Mouse (Mus musculus) MEL (cell line): Measurements from ENCODE around the gene Rsad2. TPM values are rescaled to one million over a fixed set of nuclear protein-coding genes. Genes with fewer than 3 reads are reported as not detected.

Source experiments
- DNase-seq: peaks from one replicate; pipeline ENCODE4 v3.0.0; 2011; ENCODE audit warnings: low read depth, low spot score
- H3K27ac ChIP-seq: 2 replicates; pipeline ENCODE4 v1.5.1; 2012; ENCODE audit warnings: low read depth, mild to moderate bottlenecking, control low read depth, low read length, moderate library complexity; ENCODE audit not compliant: control insufficient read depth
- H3K27me3 ChIP-seq, 2 experiments: fragments of 150-350 bp in 1 of 2; sonication (generic) in 1 of 2; 2 replicates each; pipeline ENCODE4 v1.6.1; 2012; ENCODE audit warnings: low read length in 2 of 2, mild to moderate bottlenecking in 2 of 2, improper control_type of control experiment in 1 of 2, moderate library complexity in 1 of 2; ENCODE audit not compliant: insufficient read depth in 2 of 2, control insufficient read depth in 1 of 2
- H3K36me3 ChIP-seq, 2 experiments: 2 replicates each; pipeline ENCODE4 v1.6.1; 2012 to 2014; ENCODE audit warnings: low read length in 2 of 2, improper control_type of control experiment in 1 of 2, inconsistent platforms in 1 of 2, mild to moderate bottlenecking in 1 of 2; ENCODE audit not compliant: insufficient read depth in 2 of 2, control insufficient read depth in 1 of 2
- H3K4me1 ChIP-seq, 2 experiments: fragments of 150-350 bp in 1 of 2; sonication (generic) in 1 of 2; 2 replicates each; pipeline ENCODE4 v1.6.1; 2012; ENCODE audit warnings: low read length in 2 of 2, improper control_type of control experiment in 1 of 2, mild to moderate bottlenecking in 1 of 2; ENCODE audit not compliant: insufficient read depth in 2 of 2, control insufficient read depth in 1 of 2
- H3K4me3 ChIP-seq, 2 experiments: fragments of 150-350 bp in 1 of 2; sonication (generic) in 1 of 2; 2 replicates each; pipeline ENCODE4 v1.5.1; 2012; ENCODE audit warnings: low read depth in 2 of 2, low read length in 2 of 2, mild to moderate bottlenecking in 2 of 2, moderate library complexity in 2 of 2, control low read depth in 1 of 2, improper control_type of control experiment in 1 of 2; ENCODE audit not compliant: control insufficient read depth in 1 of 2, insufficient read depth in 1 of 2
- H3K79me2 ChIP-seq: 2 replicates; pipeline ENCODE4 v1.6.1; 2012; ENCODE audit warnings: mild to moderate bottlenecking, low read length, moderate library complexity; ENCODE audit not compliant: control insufficient read depth, poor library complexity, insufficient read depth
- H3K9ac ChIP-seq: 2 replicates; pipeline ENCODE4 v1.6.1; 2012; ENCODE audit warnings: low read depth, mild to moderate bottlenecking, control low read depth, low read length, moderate library complexity; ENCODE audit not compliant: control insufficient read depth, poor library complexity, severe bottlenecking
- H3K9me3 ChIP-seq: fragments of 150-350 bp; sonication (generic); replicated peaks from 2 replicates; pipeline ENCODE4 v1.6.1; 2012; ENCODE audit warnings: mild to moderate bottlenecking, low read length, improper control_type of control experiment, moderate library complexity; ENCODE audit not compliant: insufficient read depth
- BHLHE40 ChIP-seq: IDR thresholded peaks from 2 replicates; pipeline ENCODE4 v1.6.1; 2012; ENCODE audit warnings: low read depth, mild to moderate bottlenecking, inconsistent platforms, low read length, improper control_type of control experiment, borderline replicate concordance
- CTCF ChIP-seq, 3 experiments: IDR thresholded peaks in 2 of 3; conservative IDR thresholded peaks in 1 of 3; 2 replicates each; pipeline ENCODE4 v1.5.1; 2011 to 2012; ENCODE audit warnings: low read length in 3 of 3, low read depth in 2 of 3, mild to moderate bottlenecking in 2 of 3, improper control_type of control experiment in 1 of 3, inconsistent platforms in 1 of 3, mixed read lengths in 1 of 3, moderate library complexity in 1 of 3; ENCODE audit not compliant: control insufficient read depth in 1 of 3, insufficient read depth in 1 of 3, poor library complexity in 1 of 3, severe bottlenecking in 1 of 3
- E2F4 ChIP-seq: IDR thresholded peaks from 2 replicates; pipeline ENCODE4 v1.6.1; 2011; ENCODE audit warnings: low read depth, low read length, improper control_type of control experiment, borderline replicate concordance
- ELF1 ChIP-seq: IDR thresholded peaks from 2 replicates; pipeline ENCODE4 v1.6.1; 2014; ENCODE audit warnings: low read depth, mild to moderate bottlenecking, inconsistent platforms, low read length, improper control_type of control experiment, moderate library complexity
- JUND ChIP-seq: IDR thresholded peaks from 2 replicates; pipeline ENCODE4 v1.6.1; 2011; ENCODE audit warnings: low read depth, mild to moderate bottlenecking, improper control_type of control experiment, low read length
- KAT2A ChIP-seq: conservative IDR thresholded peaks from 2 replicates; pipeline ENCODE4 v1.6.1; 2012; ENCODE audit warnings: low read depth, low read length, improper control_type of control experiment, inconsistent platforms
- MAX ChIP-seq: IDR thresholded peaks from 2 replicates; pipeline ENCODE4 v1.6.1; 2011; ENCODE audit warnings: low read length, improper control_type of control experiment
- MEF2A ChIP-seq: IDR thresholded peaks from 2 replicates; pipeline ENCODE4 v1.6.1; 2014; ENCODE audit warnings: low read depth, mild to moderate bottlenecking, inconsistent platforms, low read length, improper control_type of control experiment; ENCODE audit not compliant: poor library complexity, insufficient replicate concordance, severe bottlenecking; ENCODE audit errors: extremely low read depth
- MYB ChIP-seq: IDR thresholded peaks from 2 replicates; pipeline ENCODE4 v1.6.1; 2011; ENCODE audit warnings: mild to moderate bottlenecking, low read depth, low read length, improper control_type of control experiment
- MYC ChIP-seq: IDR thresholded peaks from 2 replicates; pipeline ENCODE4 v1.6.1; 2011; ENCODE audit warnings: low read depth, mild to moderate bottlenecking, low read length, improper control_type of control experiment, moderate library complexity
- NELFE ChIP-seq: IDR thresholded peaks from 2 replicates; pipeline ENCODE4 v1.6.1; 2011; ENCODE audit warnings: low read depth, low read length, improper control_type of control experiment
- POLR2A ChIP-seq, 2 experiments: IDR thresholded peaks; 2 replicates each; pipeline ENCODE4 v1.6.1; 2011 to 2012; ENCODE audit warnings: low read length in 2 of 2, mild to moderate bottlenecking in 2 of 2, control low read depth in 1 of 2, improper control_type of control experiment in 1 of 2, low read depth in 1 of 2, moderate library complexity in 1 of 2; ENCODE audit not compliant: control insufficient read depth in 1 of 2, insufficient read depth in 1 of 2, poor library complexity in 1 of 2
- POLR2AphosphoS2 ChIP-seq: IDR thresholded peaks from 2 replicates; pipeline ENCODE4 v1.6.1; 2011; ENCODE audit warnings: low read length, improper control_type of control experiment
- POLR2AphosphoS5 ChIP-seq: IDR thresholded peaks from 2 replicates; pipeline ENCODE4 v1.6.1; 2012; ENCODE audit warnings: low read depth, borderline replicate concordance, mild to moderate bottlenecking, inconsistent platforms, low read length, moderate library complexity, mixed read lengths
- RAD21 ChIP-seq: IDR thresholded peaks from 2 replicates; pipeline ENCODE4 v1.6.1; 2011; ENCODE audit warnings: mild to moderate bottlenecking, low read depth, low read length, improper control_type of control experiment
- SIN3A ChIP-seq: IDR thresholded peaks from 2 replicates; pipeline ENCODE4 v1.6.1; 2012; ENCODE audit warnings: low read length, improper control_type of control experiment, inconsistent platforms
- TAL1 ChIP-seq: IDR thresholded peaks from 2 replicates; pipeline ENCODE4 v1.6.1; 2012; ENCODE audit warnings: mild to moderate bottlenecking, inconsistent platforms, low read length, moderate library complexity, mixed read lengths
- TBP ChIP-seq: IDR thresholded peaks from 2 replicates; pipeline ENCODE4 v1.8.0; 2011; ENCODE audit warnings: low read depth, low read length, improper control_type of control experiment
- TCF12 ChIP-seq: IDR thresholded peaks from 2 replicates; pipeline ENCODE4 v1.6.1; 2014; ENCODE audit warnings: low read depth, mild to moderate bottlenecking, inconsistent platforms, low read length, improper control_type of control experiment, moderate library complexity
- USF1 ChIP-seq: IDR thresholded peaks from 2 replicates; pipeline ENCODE4 v1.6.1; 2014; ENCODE audit warnings: low read depth, mild to moderate bottlenecking, inconsistent platforms, low read length, improper control_type of control experiment, moderate library complexity
- ZKSCAN1 ChIP-seq: IDR thresholded peaks from 2 replicates; pipeline ENCODE4 v1.6.1; 2012; ENCODE audit warnings: low read depth, mild to moderate bottlenecking, inconsistent platforms, low read length, improper control_type of control experiment, moderate library complexity
- ZMIZ1 ChIP-seq: IDR thresholded peaks from 2 replicates; pipeline ENCODE4 v1.6.1; 2012; ENCODE audit warnings: low read depth, mild to moderate bottlenecking, inconsistent platforms, low read length, improper control_type of control experiment, moderate library complexity
- polyA plus RNA-seq, 2 experiments: library from polyadenylated mRNA; stranded (reverse) in 1 of 2; unstranded in 1 of 2; fragments of >175 nt in 1 of 2; fragments of >200 nt in 1 of 2; gene quantifications; 2 replicates each; pipeline versions ENCODE4 v1.2.1 to v1.2.4; 2012; ENCODE audit warnings: low replicate concordance in 2 of 2, low read depth in 1 of 2; ENCODE audit not compliant: insufficient read length in 2 of 2, insufficient read depth in 1 of 2, missing spikeins in 1 of 2
- total RNA-seq: library from RNA; depleted of rRNA; stranded (reverse); fragments of 300-350 nt; gene quantifications from 2 replicates; pipeline ENCODE4 v1.2.3, GENCODE M21; 2012

The Rsad2 gene
- total and polyA plus RNA-seq, 3 experiments: 0.42 to 0.61 TPM; not detected in 1

DNA sequence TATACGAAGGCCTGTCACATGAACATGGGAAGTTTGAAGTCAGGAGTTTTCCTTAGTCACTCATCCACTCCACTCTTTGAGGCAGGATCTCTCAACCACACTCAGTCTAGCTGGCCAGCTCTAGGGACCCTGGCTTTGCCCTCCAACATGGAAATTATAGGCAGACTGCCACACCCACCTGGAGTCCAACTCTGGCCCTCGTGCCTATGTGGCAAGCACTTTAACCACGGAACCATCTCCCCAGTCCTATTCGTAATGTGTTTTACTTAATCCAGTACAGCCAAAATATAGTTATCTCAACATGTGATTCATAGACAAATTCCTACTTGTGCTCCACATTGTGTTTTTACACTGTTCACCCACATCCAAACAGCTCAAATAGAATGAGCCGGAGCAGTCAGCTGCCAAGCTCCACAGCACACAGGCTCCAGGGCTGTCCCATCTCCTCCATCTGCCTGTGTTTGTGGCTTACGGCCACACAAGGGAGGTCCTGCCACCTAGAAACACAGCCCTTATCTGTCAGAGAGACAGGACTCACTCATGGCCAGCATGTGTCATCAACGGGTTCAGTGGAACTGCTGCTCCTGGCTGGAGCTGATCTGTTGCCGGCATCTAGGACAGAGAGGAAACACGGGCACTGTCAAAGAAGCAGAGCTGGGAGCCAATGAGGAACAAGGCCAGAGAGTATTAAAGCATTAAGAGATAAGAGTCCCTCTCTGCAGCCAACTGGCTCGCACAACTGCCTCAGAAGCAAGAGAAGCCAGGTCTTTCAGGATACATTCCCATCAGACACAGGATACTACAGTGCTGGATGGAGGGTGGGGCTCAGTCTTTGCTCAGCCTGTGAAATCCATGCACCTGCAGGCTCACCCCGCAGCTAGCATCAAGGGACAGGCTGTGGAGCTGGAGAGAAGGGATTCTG is 51.2 kb downstream of the Rsad2 start:
- DNase-seq: no peak
- H3K36me3 ChIP-seq: no peaks in the 10 kb centered on the region
- no peaks in the 10 kb centered on the region for H3K4me1 ChIP-seq
- TF ChIP-seq ZMIZ1 (no peak), RAD21 (no peak), KAT2A (no peak), MEF2A (no peak), MAX (no peak), MYC (no peak), ZKSCAN1 (no peak), USF1 (no peak), TCF12 (no peak), POLR2AphosphoS5 (no peak), NELFE (no peak), CTCF (IDR thresholded peaks at IDR 0.05 in 2 of 3, conservative IDR thresholded peaks at IDR 0.05 in 1 of 3; ENCODE audit: control insufficient read depth in 1 of 3, insufficient read depth in 1 of 3, low read depth in 2 of 3, low read length in 3 of 3, poor library complexity in 1 of 3, severe bottlenecking in 1 of 3) (no peak)
- H3K79me2 ChIP-seq: no peaks in the 10 kb centered on the region
- H3K27me3 ChIP-seq: no peaks in the 10 kb centered on the region
- H3K9me3 ChIP-seq: no peaks in the 10 kb centered on the region
- H3K27ac ChIP-seq: no peak overlapping the region
- H3K4me3 ChIP-seq: no peak overlapping the region
- no peak overlapping the region for H3K9ac ChIP-seq

DNA sequence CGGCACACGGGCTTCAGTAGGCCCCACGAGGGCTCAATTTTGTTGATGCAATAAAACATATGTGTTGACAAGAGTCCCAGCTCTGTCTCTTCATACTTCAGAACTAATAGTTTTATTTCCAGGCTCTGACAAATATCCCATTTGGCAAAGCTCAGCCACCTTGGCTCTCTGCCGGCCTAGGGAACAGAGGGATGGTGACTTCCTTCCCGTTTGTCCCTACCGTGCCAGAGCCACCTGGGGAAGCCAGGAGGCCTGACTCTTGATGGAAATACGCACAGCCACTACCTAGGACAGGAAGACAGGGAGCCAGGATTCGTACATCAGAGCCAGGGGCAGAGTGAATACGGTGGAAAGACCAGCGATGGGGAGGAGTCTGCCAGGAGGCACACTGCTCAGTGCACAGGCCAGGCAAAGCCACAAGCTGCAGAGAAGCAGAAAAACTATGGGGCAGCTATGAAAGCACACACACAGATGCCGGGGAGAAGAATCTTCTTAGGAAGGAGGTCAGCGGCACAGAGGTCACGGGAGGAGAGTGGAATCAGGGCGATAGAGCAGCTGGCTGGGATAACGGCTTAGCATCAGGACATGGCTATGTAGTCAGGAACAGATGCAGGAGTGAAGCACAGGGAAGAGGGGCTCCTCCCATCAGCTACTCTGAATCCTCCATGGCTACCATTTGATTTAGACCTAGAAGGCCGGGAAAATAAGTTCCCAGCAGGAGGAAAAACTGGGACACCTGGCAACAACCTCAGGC is 52.7 kb downstream of the Rsad2 start:
- no peak overlapping the region for H3K4me3 ChIP-seq

More for the DNA sequence above, 52.7 kb downstream of the Rsad2 start:
- Histone ChIP-seq H3K9ac (no peak overlapping the region), H3K36me3 (no peaks in the 10 kb centered on the region), H3K79me2 (no peaks in the 10 kb centered on the region), H3K27ac (no peak overlapping the region), H3K9me3 (no peaks in the 10 kb centered on the region), H3K27me3 (no peaks in the 10 kb centered on the region), H3K4me1 (no peaks in the 10 kb centered on the region)
- no peak for TF ChIP-seq ZMIZ1
- no peak for TF ChIP-seq ELF1
- TF ChIP-seq TCF12: no peak
- no peak for TF ChIP-seq E2F4
- no peak for TF ChIP-seq BHLHE40
- no peak for TF ChIP-seq USF1
- no peak for TF ChIP-seq TBP
- no peak for TF ChIP-seq JUND
- TF ChIP-seq SIN3A: no peak
- no peak for TF ChIP-seq MYB
- no peak for TF ChIP-seq MEF2A
- no peak for TF ChIP-seq POLR2AphosphoS5
- no peak for TF ChIP-seq TAL1
- no peak for TF ChIP-seq POLR2A (IDR thresholded peaks at IDR 0.05; ENCODE audit: control insufficient read depth in 1 of 2, insufficient read depth in 1 of 2, low read depth in 1 of 2, low read length in 2 of 2, poor library complexity in 1 of 2)
- TF ChIP-seq POLR2AphosphoS2: no peak
- no peak for DNase-seq
